Mouse (Mus musculus) liver, embryonic 14.5 days (tissue): ENCODE measurements around the gene Gamt.

ENCODE experiments used
- CTCF ChIP-seq: IDR thresholded peaks from 2 replicates; pipeline ENCODE4 v1.5.1; 2016; ENCODE audit warnings: antibody characterized with exemption, low read depth, control low read depth
- EP300 ChIP-seq: IDR thresholded peaks from 2 replicates; pipeline ENCODE4 v1.6.1; 2016; ENCODE audit warnings: antibody characterized with exemption, low read depth

GRCm38 (mm10) chr10:80242088-80242487, 18.7 kb downstream of the Gamt start:
- no peak for TF ChIP-seq EP300
- no peak for TF ChIP-seq CTCF
